Mouse (Mus musculus): ENCODE measurements around the gene Camk1d. TPM values are rescaled to one million over a fixed set of nuclear protein-coding genes. Genes with fewer than 3 reads are reported as not detected.
"Not testable (repeated sequence)": the region's sequence is repeated elsewhere in the genome, so short reads cannot be mapped to it uniquely, and the experiment has no call there.

Gene Camk1d
- total RNA-seq, 2 experiments from 2014 or later, result 159 to 180 TPM

- TF ChIP-seq CTCF (conservative IDR thresholded peaks at IDR 0.05), result no peak
- Histone ChIP-seq H3K27ac (no peak overlapping the region), H3K4me3 (no peak overlapping the region)
- no peak for DNase-seq (ENCODE audit: low spot score in 2 of 2)
These were observed 312.3 kb downstream of the Camk1d start for GRCm38 (mm10) chr2:5402036-5402435.

DNA sequence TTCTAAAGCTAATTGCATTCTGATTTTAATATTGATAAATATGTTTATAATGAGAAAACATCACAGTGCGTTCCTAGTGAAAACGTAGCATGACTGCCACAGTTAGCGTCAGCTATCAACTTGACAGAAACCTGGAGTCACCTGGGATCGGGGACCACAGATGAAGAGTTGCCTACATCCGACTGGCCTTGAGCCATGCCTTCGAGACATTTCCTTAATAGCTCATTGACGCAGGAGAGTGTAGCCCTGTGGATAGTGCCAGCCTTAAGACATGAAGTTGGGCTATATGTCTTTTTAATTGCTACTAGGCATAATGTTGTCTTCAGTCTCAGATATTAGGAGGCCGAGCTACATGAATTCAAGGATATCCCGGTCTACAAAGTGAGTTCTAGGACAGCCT lies 315.8 kb downstream of the Camk1d start:
- Histone ChIP-seq H3K27ac (no peak overlapping the region; the same call in 1 of the 2 replicates), H3K4me3 (no peak overlapping the region)
- TF ChIP-seq CTCF (conservative IDR thresholded peaks at IDR 0.05), result no peak
- no peak for DNase-seq (ENCODE audit: low spot score in 2 of 2)

DNA sequence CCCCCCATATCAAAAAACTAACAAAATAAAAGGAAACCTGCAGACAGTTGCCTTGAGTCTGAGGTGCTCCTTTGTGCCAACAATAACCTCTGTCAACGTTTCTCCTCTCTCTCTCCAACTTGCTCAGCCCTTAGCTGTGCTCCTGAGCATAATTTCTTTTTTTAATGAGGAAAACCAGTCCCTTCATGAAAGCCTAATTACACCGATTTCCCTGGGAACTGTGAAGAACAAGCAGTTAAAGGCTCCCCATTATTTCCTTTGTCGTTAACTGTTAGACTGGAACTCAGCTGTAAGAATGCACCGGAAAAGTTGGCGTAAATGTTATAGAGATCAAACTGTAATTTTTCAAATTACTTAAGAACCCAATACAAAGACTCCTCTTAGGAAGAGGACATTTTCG lies 316.3 kb downstream of the Camk1d start:
- no peak for DNase-seq (ENCODE audit: low spot score in 2 of 2)
- no peak for TF ChIP-seq CTCF (conservative IDR thresholded peaks at IDR 0.05)
- no peak overlapping the region; the same call in 1 of the 2 replicates for H3K27ac ChIP-seq
- no peak overlapping the region for H3K4me3 ChIP-seq

GRCm38 (mm10) chr2:5397468-5397867 lies 316.8 kb downstream of the Camk1d start:
- DNase-seq (ENCODE audit: low spot score in 2 of 2), result no peak
- Histone ChIP-seq H3K4me3 (no peak overlapping the region), H3K27ac (no peak overlapping the region; the same call in 1 of the 2 replicates)
- TF ChIP-seq CTCF (conservative IDR thresholded peaks at IDR 0.05), result no peak

DNA sequence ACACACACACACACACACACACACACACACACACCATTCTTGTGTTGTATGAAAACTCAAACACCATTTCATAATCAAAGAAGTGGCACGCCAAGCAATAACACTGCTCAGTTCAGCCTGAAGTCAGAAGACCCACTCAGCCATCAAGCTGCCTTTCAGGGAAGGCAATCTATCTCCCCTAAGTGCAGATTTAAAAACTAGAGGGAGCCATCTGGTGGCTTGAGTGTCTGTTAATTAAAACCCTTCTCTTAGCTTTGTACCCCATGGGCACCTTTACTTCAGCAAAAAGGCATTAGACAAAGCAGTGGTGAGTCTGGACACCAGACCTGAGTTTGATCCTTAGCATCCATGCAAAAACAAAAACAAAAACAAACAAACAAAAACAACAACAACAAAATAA lies 317.9 kb downstream of the Camk1d start:
- Histone ChIP-seq H3K4me3 (no peak overlapping the region), H3K27ac (no peak overlapping the region)
- no peak for DNase-seq (ENCODE audit: low spot score in 2 of 2)
- TF ChIP-seq CTCF (conservative IDR thresholded peaks at IDR 0.05), result peak; percentile 65

- no peak overlapping the region for H3K4me3 ChIP-seq
- H3K27ac ChIP-seq, result no peak overlapping the region
- no peak for DNase-seq (ENCODE audit: low spot score in 2 of 2)
- TF ChIP-seq CTCF (conservative IDR thresholded peaks at IDR 0.05), result no peak
These were observed 318.4 kb downstream of the Camk1d start for GRCm38 (mm10) chr2:5395873-5396272.

- no peak for DNase-seq (ENCODE audit: low spot score in 2 of 2)
- H3K27ac ChIP-seq, result no peak overlapping the region
These were observed 321.4 kb downstream of the Camk1d start for GRCm38 (mm10) chr2:5392921-5393320.

GRCm38 (mm10) chr2:5392470-5392869 lies 321.8 kb downstream of the Camk1d start:
- no peak overlapping the region for H3K4me3 ChIP-seq
- no peak for DNase-seq (ENCODE audit: low spot score in 2 of 2)
- H3K27ac ChIP-seq, result no peak overlapping the region
- no peak for TF ChIP-seq CTCF (conservative IDR thresholded peaks at IDR 0.05)

More at GRCm38 (mm10) chr2:5392921-5393320, 321.4 kb downstream of the Camk1d start:
- no peak for TF ChIP-seq CTCF (conservative IDR thresholded peaks at IDR 0.05)
- H3K4me3 ChIP-seq, result no peak overlapping the region

- H3K4me3 ChIP-seq, result no peak overlapping the region
- TF ChIP-seq CTCF (conservative IDR thresholded peaks at IDR 0.05), result no peak
- peak overlapping the region; percentile 19; the same call in 1 of the 2 replicates for H3K27ac ChIP-seq
- no peak for DNase-seq (ENCODE audit: low spot score in 2 of 2)
These were observed 325.9 kb downstream of the Camk1d start for GRCm38 (mm10) chr2:5388381-5388780.

DNA sequence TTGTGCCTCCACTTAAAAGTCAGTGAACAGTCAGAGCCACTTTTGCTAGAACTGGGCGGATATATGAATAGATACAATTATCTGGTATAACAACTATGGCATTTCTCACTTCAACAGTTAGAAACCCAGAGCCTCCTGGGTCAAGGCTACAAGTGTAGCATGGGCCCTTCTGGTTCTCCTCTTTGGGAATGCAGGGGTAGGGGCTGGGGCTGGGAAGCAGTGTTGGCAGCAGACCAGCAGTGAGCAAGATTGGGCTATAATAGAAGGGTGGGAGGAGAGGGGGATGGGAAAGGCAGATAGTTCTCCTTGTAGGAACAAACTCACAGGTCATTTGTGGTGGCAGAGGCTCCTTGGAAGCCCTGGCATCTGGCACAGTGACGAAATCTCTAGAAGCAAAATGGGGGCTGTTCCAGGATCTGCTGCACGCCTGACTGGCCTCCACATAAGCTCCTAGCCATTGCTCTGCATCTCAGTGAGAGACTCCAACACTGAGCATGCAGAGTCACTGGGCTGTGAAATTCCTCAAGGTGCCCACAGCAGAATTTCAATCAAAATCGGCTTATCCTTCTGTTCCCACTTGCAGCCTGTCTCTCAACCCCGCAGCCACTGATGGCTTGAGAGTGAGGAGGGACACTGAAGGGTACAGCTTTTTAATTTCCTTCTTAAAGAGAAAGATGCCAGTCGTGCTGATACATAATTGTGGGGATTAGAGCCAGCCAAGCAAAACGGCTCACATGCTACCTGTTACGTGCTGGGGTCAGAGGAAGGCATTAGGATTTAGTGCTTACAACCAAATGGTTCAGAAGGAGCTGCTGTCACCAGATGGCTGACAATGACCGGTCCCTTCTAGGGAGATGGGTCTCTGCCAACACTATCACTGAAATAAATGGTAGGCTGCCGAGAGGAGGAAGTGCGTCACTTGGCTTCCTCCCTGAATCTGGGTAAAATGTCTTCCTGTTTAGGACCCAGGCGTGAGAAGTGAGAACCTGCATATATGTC lies 332.3 kb downstream of the Camk1d start:
- no peak for TF ChIP-seq CTCF (conservative IDR thresholded peaks at IDR 0.05)
- peak overlapping the region; percentile 28; the same call in 1 of the 2 replicates for H3K27ac ChIP-seq
- no peak for DNase-seq (ENCODE audit: low spot score in 2 of 2)
- H3K4me3 ChIP-seq, result no peak overlapping the region

DNA sequence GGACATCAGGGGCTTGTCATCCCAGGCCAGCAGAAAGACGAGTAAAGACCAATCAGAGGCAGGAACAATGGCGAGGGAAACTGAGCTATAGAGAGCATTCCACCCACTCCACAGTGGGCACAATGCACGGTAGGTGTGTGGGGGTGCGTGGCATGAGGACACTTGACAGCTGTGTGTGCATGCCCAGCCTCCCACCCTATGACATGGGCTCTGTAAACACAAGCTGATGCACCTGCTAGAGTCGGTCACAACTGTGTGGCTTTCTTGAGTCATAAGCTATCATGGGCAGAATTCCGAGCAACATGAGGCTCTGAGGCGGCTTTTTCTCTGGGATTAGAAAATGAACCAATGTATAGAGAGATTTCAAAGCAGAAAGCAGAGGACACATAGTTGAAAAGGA lies 333.3 kb downstream of the Camk1d start:
- Histone ChIP-seq H3K27ac (peak overlapping the region; percentile 28; the same call in 1 of the 2 replicates), H3K4me3 (no peak overlapping the region)
- no peak for TF ChIP-seq CTCF (conservative IDR thresholded peaks at IDR 0.05)
- no peak for DNase-seq (ENCODE audit: low spot score in 2 of 2)

GRCm38 (mm10) chr2:5378922-5379321 lies 335.4 kb downstream of the Camk1d start:
- not testable (repeated sequence) for H3K27ac ChIP-seq; H3K4me3 ChIP-seq; DNase-seq (ENCODE audit: low spot score in 2 of 2)

DNA sequence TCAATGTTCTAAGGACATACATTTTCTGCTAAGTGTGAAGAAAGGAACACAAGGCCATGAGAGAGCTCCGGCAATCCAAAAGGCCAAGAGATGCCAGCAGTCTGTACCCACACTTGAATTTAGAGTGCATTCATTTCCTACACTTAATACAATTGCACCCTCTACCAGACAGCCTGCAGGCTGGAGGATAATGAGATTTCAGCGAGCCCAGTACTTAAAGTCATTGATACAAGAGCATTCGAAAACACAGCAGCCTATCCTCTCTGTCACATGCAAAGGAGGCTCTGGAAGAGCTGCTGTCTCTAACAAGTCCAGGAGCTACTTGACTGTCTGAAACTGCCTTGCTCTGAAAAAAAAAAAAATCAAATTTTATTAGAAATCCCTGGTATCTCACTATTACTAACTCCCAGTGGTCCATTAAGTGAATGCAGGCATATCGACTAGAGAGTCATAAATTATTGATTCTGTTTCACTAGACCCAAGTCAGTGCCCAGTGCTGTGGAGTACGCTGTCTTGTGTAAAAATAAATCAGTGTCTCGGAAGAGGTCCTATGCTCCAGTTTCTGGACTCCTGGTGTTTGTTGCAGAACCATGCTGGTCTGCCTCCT lies 336.1 kb downstream of the Camk1d start:
- no peak for TF ChIP-seq CTCF (conservative IDR thresholded peaks at IDR 0.05)
- no peak overlapping the region for H3K27ac ChIP-seq
- no peak for DNase-seq (ENCODE audit: low spot score in 2 of 2)
- H3K4me3 ChIP-seq, result no peak overlapping the region
